Mouse (Mus musculus) megakaryocyte, embryonic 14.5 days (primary cell): Measurements from ENCODE around the gene Vps54.

Source experiments
- FLI1 ChIP-seq: IDR thresholded peaks from 2 replicates; pipeline ENCODE4 v1.6.1; 2012; ENCODE audit warnings: low read length, inconsistent platforms, mixed read lengths
- GATA1 ChIP-seq: IDR thresholded peaks from 3 replicates; pipeline ENCODE4 v1.6.1; 2012; ENCODE audit warnings: mixed read lengths, low read length, inconsistent platforms, borderline replicate concordance

DNA sequence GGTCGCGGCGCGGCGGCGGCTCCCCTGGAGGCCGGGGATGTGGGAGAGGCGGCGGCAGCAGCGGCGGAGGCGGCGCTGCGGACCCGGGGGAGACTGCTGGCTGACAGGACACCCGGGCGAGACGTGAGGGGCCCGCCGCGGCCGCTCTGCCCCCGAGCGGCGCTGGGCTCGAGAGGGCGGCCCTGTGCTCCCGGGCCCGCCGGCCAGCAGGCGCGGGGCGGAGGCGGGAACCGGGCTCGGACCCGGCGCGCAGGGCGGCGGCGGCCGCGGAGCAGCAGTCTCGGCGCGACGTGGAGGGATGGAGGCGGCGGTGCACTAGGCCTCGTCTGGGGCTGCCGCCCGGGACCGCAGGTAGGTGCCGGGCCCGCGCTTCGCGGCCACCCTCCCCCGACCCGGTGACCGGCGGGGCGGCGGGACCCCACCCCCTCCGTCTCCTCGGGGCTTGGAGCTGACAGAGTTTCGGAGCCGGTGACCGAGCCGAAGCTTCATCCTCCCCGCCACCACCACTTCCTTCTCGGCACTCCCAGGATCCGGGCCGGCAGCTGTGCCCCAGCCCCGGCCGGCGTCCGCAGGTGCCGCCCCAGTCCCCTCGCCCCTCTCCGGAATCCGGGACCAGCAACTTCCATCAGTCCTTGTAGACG, at the start of gene Vps54:
- no peak for TF ChIP-seq GATA1
- TF ChIP-seq FLI1: no peak
